Mouse (Mus musculus): ENCODE results near the gene Zmynd8. TPM values are rescaled to one million over a fixed set of nuclear protein-coding genes. Genes with fewer than 3 reads are reported as not detected.

The Zmynd8 gene
- total RNA-seq, 1 experiment, result 49.7 TPM

DNA sequence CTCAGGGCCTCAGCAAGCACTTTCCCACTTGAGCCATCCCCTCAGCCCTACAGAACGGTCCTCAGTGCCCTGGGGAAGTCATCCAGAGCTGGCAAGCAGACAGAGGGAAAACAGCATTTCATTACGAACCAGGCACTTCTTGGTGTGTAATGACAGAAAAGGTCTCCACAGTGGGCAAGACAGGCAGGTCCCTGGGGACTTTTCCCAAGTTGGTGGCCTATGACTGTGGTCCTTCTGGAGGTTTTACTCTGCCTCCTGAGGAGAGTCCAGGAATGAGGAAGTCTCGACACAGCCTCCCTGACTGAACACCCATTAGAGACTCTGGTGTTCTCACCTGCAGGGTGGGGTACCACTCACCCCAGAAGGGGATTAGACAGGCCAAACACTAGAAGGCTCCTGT lies 25.0 kb downstream of the Zmynd8 start:
- H3K36me3 ChIP-seq (ENCODE audit: control insufficient read depth, insufficient read depth, low read length, poor library complexity, severe bottlenecking), result peaks cover 37% of the 10 kb centered on the region
- H3K9ac ChIP-seq (ENCODE audit: insufficient read depth, low read depth, low read length, poor library complexity, severe bottlenecking), result no peak overlapping the region
- in situ Hi-C loops (cut with MboI; ENCODE audit: low sequenced_read_pairs in 2 of 2, unreplicated experiment in 2 of 2), result no loop called here
- peaks cover 26 to 41% of the 10 kb centered on the region in 2 experiments for H3K4me1 ChIP-seq (ENCODE audit: control insufficient read depth in 2 of 2, insufficient read depth in 2 of 2, low read length in 2 of 2, poor library complexity in 1 of 2)
- no peaks in the 10 kb centered on the region for H3K9me3 ChIP-seq (ENCODE audit: control insufficient read depth, insufficient read depth, low read depth, low read length)
- TF ChIP-seq MAFK (IDR thresholded peaks at IDR 0.05; ENCODE audit: insufficient read depth, low read depth, low read length) (no peak), CHD2 (IDR thresholded peaks at IDR 0.05; ENCODE audit: low read depth, low read length) (no peak), HCFC1 (IDR thresholded peaks at IDR 0.05; ENCODE audit: borderline replicate concordance, insufficient read depth, low read length) (no peak), ZC3H11A (IDR thresholded peaks at IDR 0.05; ENCODE audit: borderline replicate concordance, low read depth, low read length) (no peak), ZNF384 (IDR thresholded peaks at IDR 0.05; ENCODE audit: low read depth, low read length) (no peak)
- H3K4me3 ChIP-seq (ENCODE audit: insufficient read depth in 1 of 2, low read depth in 1 of 2, low read length in 2 of 2, poor library complexity in 1 of 2, severe bottlenecking in 1 of 2), result no peak overlapping the region
- no peak for DNase-seq (ENCODE audit: low read depth, low spot score)
- peak overlapping the region; percentile 50 for H3K27ac ChIP-seq (ENCODE audit: insufficient read depth, low read depth, low read length, poor library complexity, severe bottlenecking)

DNA sequence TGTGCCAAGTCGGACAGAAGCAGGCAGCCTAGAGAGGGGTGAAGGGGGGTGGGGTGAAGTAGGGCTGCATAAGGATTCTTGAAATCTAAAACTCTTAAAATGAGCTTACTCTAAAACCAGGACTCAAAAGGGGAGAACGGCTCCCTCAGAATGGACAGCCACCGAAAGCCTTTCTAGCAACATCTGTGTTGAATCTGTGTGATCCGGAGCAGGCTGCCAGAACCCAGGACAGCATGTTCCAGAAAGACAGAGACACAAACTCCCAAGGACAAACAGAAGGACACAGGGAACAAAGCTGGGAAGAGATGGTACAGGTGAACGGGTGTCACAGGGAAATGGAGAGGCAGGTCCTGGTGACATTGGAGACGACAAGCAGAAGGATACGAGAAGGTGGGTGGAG lies 25.6 kb downstream of the Zmynd8 start:
- Histone ChIP-seq H3K4me3 (ENCODE audit: insufficient read depth in 1 of 2, low read depth in 1 of 2, low read length in 2 of 2, poor library complexity in 1 of 2, severe bottlenecking in 1 of 2) (no peak overlapping the region), H3K9ac (ENCODE audit: insufficient read depth, low read depth, low read length, poor library complexity, severe bottlenecking) (no peak overlapping the region), H3K36me3 (ENCODE audit: control insufficient read depth, insufficient read depth, low read length, poor library complexity, severe bottlenecking) (peaks cover 37% of the 10 kb centered on the region), H3K4me1 (ENCODE audit: control insufficient read depth in 2 of 2, insufficient read depth in 2 of 2, low read length in 2 of 2, poor library complexity in 1 of 2) (peaks cover 23 to 46% of the 10 kb centered on the region in 2 experiments), H3K27ac (ENCODE audit: insufficient read depth, low read depth, low read length, poor library complexity, severe bottlenecking) (peak overlapping the region; percentile 3; the same call in 1 of the 2 replicates), H3K9me3 (ENCODE audit: control insufficient read depth, insufficient read depth, low read depth, low read length) (no peaks in the 10 kb centered on the region)
- TF ChIP-seq ZNF384 (IDR thresholded peaks at IDR 0.05; ENCODE audit: low read depth, low read length) (no peak), CHD2 (IDR thresholded peaks at IDR 0.05; ENCODE audit: low read depth, low read length) (no peak), HCFC1 (IDR thresholded peaks at IDR 0.05; ENCODE audit: borderline replicate concordance, insufficient read depth, low read length) (no peak), ZC3H11A (IDR thresholded peaks at IDR 0.05; ENCODE audit: borderline replicate concordance, low read depth, low read length) (no peak), MAFK (IDR thresholded peaks at IDR 0.05; ENCODE audit: insufficient read depth, low read depth, low read length) (no peak)
- in situ Hi-C loops (cut with MboI; ENCODE audit: low sequenced_read_pairs in 2 of 2, unreplicated experiment in 2 of 2), result no loop called here
- no peak for DNase-seq (ENCODE audit: low read depth, low spot score)

DNA sequence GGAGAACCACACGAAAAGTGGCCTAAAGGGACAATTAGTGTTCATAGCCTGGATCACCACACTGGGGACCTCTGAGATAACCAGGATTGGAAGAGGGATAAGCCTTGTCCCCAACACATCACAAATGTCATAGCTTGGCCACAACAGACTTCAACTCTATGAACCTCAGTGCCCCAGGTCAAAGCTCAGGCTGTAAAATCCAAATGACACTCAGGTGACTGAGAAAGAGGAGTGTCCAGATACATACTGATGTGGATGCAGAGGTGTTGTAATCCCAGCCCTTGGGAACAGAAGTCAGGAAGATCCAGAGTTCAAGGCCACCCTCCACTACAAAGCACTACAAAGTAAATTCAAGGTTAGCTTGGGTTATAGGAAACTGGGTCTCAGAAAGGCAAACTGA lies 29.6 kb downstream of the Zmynd8 start:
- peaks cover 33% of the 10 kb centered on the region for H3K36me3 ChIP-seq (ENCODE audit: control insufficient read depth, insufficient read depth, low read length, poor library complexity, severe bottlenecking)
- H3K27ac ChIP-seq (ENCODE audit: insufficient read depth, low read depth, low read length, poor library complexity, severe bottlenecking), result no peak overlapping the region
- H3K4me3 ChIP-seq (ENCODE audit: insufficient read depth in 1 of 2, low read depth in 1 of 2, low read length in 2 of 2, poor library complexity in 1 of 2, severe bottlenecking in 1 of 2), result no peak overlapping the region
- no peak overlapping the region for H3K9ac ChIP-seq (ENCODE audit: insufficient read depth, low read depth, low read length, poor library complexity, severe bottlenecking)
- peaks cover 10 to 40% of the 10 kb centered on the region in 2 experiments; a peak in 3 of 4 replicates for H3K4me1 ChIP-seq (ENCODE audit: control insufficient read depth in 2 of 2, insufficient read depth in 2 of 2, low read length in 2 of 2, poor library complexity in 1 of 2)
- TF ChIP-seq CHD2 (IDR thresholded peaks at IDR 0.05; ENCODE audit: low read depth, low read length) (no peak), HCFC1 (IDR thresholded peaks at IDR 0.05; ENCODE audit: borderline replicate concordance, insufficient read depth, low read length) (no peak), ZC3H11A (IDR thresholded peaks at IDR 0.05; ENCODE audit: borderline replicate concordance, low read depth, low read length) (no peak), ZNF384 (IDR thresholded peaks at IDR 0.05; ENCODE audit: low read depth, low read length) (no peak), MAFK (IDR thresholded peaks at IDR 0.05; ENCODE audit: insufficient read depth, low read depth, low read length) (no peak)
- H3K9me3 ChIP-seq (ENCODE audit: control insufficient read depth, insufficient read depth, low read depth, low read length), result no peaks in the 10 kb centered on the region
- no peak for DNase-seq (ENCODE audit: low read depth, low spot score)
- in situ Hi-C loops (cut with MboI; ENCODE audit: low sequenced_read_pairs in 2 of 2, unreplicated experiment in 2 of 2), result no loop called here

DNA sequence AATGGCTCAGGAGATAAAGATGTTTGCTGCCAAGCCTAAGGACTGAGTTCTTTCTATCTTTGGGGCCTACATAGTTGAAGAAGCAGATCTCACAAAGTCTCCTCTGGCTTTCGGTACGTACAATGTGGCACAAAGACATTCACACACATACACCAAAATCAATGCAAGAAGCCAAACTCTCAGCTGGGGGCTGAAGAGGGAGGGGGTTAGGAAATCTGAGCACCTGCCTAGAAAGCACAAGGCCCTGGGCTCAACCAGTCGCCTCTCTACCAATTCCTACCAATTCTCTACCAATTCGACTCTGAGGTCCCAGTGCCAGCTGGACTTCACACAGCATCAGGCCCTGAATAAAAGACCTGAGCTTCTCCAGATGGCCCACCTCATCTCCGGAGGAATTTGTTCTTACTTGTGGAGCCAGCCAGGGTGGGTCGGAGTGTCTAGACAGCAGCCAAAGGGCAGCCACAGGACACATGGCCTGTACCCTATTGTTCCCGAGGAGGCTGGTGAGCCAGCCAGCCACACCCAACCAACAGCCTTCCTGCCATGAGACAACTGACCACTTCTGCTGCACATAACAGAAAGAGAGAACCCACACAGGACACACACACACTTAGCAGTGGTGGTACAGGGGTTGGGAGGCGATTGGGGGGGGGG lies 30.2 kb downstream of the Zmynd8 start:
- no peak overlapping the region for H3K27ac ChIP-seq (ENCODE audit: insufficient read depth, low read depth, low read length, poor library complexity, severe bottlenecking)
- peaks cover 10 to 37% of the 10 kb centered on the region in 2 experiments; a peak in 3 of 4 replicates for H3K4me1 ChIP-seq (ENCODE audit: control insufficient read depth in 2 of 2, insufficient read depth in 2 of 2, low read length in 2 of 2, poor library complexity in 1 of 2)
- peaks cover 29% of the 10 kb centered on the region for H3K36me3 ChIP-seq (ENCODE audit: control insufficient read depth, insufficient read depth, low read length, poor library complexity, severe bottlenecking)
- no peak for TF ChIP-seq MAFK (IDR thresholded peaks at IDR 0.05; ENCODE audit: insufficient read depth, low read depth, low read length)
- no peak for TF ChIP-seq CHD2 (IDR thresholded peaks at IDR 0.05; ENCODE audit: low read depth, low read length)
- TF ChIP-seq ZC3H11A (IDR thresholded peaks at IDR 0.05; ENCODE audit: borderline replicate concordance, low read depth, low read length), result no peak
- no peak for TF ChIP-seq ZNF384 (IDR thresholded peaks at IDR 0.05; ENCODE audit: low read depth, low read length)
- TF ChIP-seq HCFC1 (IDR thresholded peaks at IDR 0.05; ENCODE audit: borderline replicate concordance, insufficient read depth, low read length), result no peak
- no peak overlapping the region for H3K4me3 ChIP-seq (ENCODE audit: insufficient read depth in 1 of 2, low read depth in 1 of 2, low read length in 2 of 2, poor library complexity in 1 of 2, severe bottlenecking in 1 of 2)
- no peak overlapping the region for H3K9ac ChIP-seq (ENCODE audit: insufficient read depth, low read depth, low read length, poor library complexity, severe bottlenecking)
- in situ Hi-C loops (cut with MboI; ENCODE audit: low sequenced_read_pairs in 2 of 2, unreplicated experiment in 2 of 2), result no loop called here
- DNase-seq (ENCODE audit: low read depth, low spot score), result no peak
- H3K9me3 ChIP-seq (ENCODE audit: control insufficient read depth, insufficient read depth, low read depth, low read length), result no peaks in the 10 kb centered on the region

Data from ES-E14 (cell line).